Mouse (Mus musculus): Measurements from ENCODE around the gene Rtbdn. TPM values are rescaled to one million over a fixed set of nuclear protein-coding genes. Genes with fewer than 3 reads are reported as not detected.

Gene Rtbdn
- polyA plus RNA-seq, 1 experiment = 0.05 TPM

DNA sequence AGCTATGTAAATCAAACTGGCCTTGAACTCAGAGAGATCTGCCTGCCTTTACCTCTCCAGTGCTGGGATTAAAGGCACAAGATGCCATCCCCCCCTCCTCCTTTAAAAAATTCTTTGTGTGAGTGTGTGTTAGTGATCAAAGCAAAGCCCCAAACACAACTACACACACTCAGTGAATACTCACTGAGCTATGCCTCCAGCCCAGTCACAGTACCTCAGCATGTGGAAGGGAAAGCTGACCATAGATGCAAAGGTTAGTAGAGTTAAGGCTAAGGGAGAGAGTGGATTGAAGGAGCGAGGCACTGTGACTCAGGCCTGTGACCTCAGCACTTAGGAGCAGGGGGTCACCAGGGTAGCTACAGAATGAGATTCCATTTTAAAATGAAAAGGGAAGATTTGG is 26.3 kb downstream of the Rtbdn start:
- no peak overlapping the region for H3K4me3 ChIP-seq (ENCODE audit: insufficient read depth, poor library complexity, severe bottlenecking)
- TF ChIP-seq MYOD1 (IDR thresholded peaks at IDR 0.05; ENCODE audit: control insufficient read depth, insufficient read length, low read depth) (no peak), CEBPB (IDR thresholded peaks at IDR 0.05; ENCODE audit: low read depth) (no peak), USF1 (IDR thresholded peaks at IDR 0.05; ENCODE audit: low read depth) (no peak), MAX (IDR thresholded peaks at IDR 0.05) (no peak), CTCF (IDR thresholded peaks at IDR 0.05; ENCODE audit: control insufficient read depth, insufficient read depth, insufficient read length) (no peak), FOSL1 (IDR thresholded peaks at IDR 0.05; ENCODE audit: insufficient read depth, low read length, poor library complexity, severe bottlenecking) (no peak), MYOG (IDR thresholded peaks at IDR 0.05; ENCODE audit: control insufficient read depth, extremely low read depth, insufficient read length) (no peak)
- peaks cover 30% of the 10 kb centered on the region for H3K36me3 ChIP-seq (ENCODE audit: control insufficient read depth, insufficient read depth)
- peaks cover 60% of the 10 kb centered on the region for H3K79me2 ChIP-seq (ENCODE audit: control insufficient read depth, insufficient read depth)
- peaks cover 28% of the 10 kb centered on the region for H3K79me3 ChIP-seq (ENCODE audit: low read depth)
- H3K27me3 ChIP-seq (ENCODE audit: control insufficient read depth, insufficient read depth, insufficient read length) = no peaks in the 10 kb centered on the region
- H3ac ChIP-seq (ENCODE audit: control insufficient read depth, insufficient read length, low read depth) = no peak overlapping the region

DNA sequence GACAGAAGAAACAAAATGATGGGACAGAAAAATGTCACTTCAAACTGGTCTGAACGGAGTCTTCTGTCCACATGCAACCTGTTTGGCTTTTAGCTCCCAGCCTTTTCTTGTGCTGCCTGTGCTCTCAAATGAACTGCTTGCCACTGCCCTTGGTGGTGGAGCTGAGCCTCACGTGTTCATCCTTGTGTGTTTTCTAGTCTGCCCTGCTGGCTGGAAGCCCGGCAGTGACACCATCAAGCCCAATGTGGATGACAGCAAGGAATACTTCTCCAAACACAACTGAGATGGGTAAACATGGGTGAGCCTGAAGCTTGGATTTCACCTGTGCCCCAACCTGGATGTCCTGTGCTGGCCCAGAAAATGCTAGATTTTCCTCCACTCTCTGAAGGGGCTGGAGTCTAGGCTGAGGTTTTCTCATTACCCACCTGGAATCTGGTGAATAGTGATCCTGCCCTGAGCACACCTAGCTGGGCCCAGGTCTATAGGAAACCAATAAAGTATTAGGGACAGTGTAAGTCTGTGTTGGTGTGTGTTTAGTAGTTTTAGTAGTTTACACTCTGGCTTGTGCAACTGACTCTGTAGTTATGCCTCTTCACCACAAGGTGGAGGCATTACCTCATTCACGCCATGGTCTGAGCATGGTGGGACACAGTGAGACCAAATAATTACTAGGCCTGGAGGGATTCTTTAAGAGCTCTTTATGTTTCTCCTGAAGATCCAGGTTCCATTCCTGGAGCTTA is 27.2 kb downstream of the Rtbdn start:
- TF ChIP-seq MAX (IDR thresholded peaks at IDR 0.05) = no peak
- no peak overlapping the region for H3ac ChIP-seq (ENCODE audit: control insufficient read depth, insufficient read length, low read depth)

DNA sequence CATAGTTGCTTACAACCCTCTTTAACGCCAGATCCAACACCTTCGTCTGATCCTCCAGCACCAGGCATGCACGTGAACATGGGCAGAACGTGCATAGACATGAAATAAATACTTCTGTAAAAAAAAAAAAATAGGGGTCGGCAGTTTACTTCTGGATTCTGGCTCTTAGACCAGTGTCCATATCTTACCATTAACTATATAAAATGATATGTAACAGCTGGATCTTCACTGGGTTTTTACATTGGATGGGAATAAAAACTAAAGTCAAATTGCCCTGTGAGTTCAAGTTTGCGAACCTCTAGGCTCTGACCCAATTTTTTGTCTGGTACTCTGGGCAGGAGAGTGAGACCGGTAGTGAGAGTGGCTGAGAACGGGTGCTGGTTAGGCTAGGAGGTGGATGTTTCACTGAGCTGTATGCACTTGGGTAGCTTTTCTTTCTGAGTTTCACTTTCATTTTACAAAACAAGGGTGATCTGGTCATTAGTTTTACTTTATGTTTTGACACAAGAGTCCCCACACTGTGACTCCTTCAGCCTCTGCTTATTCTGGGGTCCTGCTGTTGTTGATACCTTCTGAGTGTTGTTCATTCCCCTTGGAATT is 27.9 kb downstream of the Rtbdn start:
- H3K4me3 ChIP-seq (ENCODE audit: insufficient read depth, poor library complexity, severe bottlenecking) = no peak overlapping the region
- H3K36me3 ChIP-seq (ENCODE audit: control insufficient read depth, insufficient read depth) = peaks cover 30% of the 10 kb centered on the region
- H3K79me3 ChIP-seq (ENCODE audit: low read depth) = peaks cover 31% of the 10 kb centered on the region
- peaks cover 57% of the 10 kb centered on the region for H3K79me2 ChIP-seq (ENCODE audit: control insufficient read depth, insufficient read depth)
- TF ChIP-seq MYOG (IDR thresholded peaks at IDR 0.05; ENCODE audit: control insufficient read depth, extremely low read depth, insufficient read length) (no peak), FOSL1 (IDR thresholded peaks at IDR 0.05; ENCODE audit: insufficient read depth, low read length, poor library complexity, severe bottlenecking) (no peak), CTCF (IDR thresholded peaks at IDR 0.05; ENCODE audit: control insufficient read depth, insufficient read depth, insufficient read length) (no peak), MAX (IDR thresholded peaks at IDR 0.05) (no peak), USF1 (IDR thresholded peaks at IDR 0.05; ENCODE audit: low read depth) (no peak), CEBPB (IDR thresholded peaks at IDR 0.05; ENCODE audit: low read depth) (no peak), MYOD1 (IDR thresholded peaks at IDR 0.05; ENCODE audit: control insufficient read depth, insufficient read length, low read depth) (no peak)
- H3K27me3 ChIP-seq (ENCODE audit: control insufficient read depth, insufficient read depth, insufficient read length) = no peaks in the 10 kb centered on the region
- H3ac ChIP-seq (ENCODE audit: control insufficient read depth, insufficient read length, low read depth) = peak overlapping the region; percentile 8

More for the DNA sequence above, 27.2 kb downstream of the Rtbdn start:
- H3K27me3 ChIP-seq (ENCODE audit: control insufficient read depth, insufficient read depth, insufficient read length) = no peaks in the 10 kb centered on the region
- H3K4me3 ChIP-seq (ENCODE audit: insufficient read depth, poor library complexity, severe bottlenecking) = no peak overlapping the region
- peaks cover 62% of the 10 kb centered on the region for H3K79me2 ChIP-seq (ENCODE audit: control insufficient read depth, insufficient read depth)
- peaks cover 30% of the 10 kb centered on the region for H3K36me3 ChIP-seq (ENCODE audit: control insufficient read depth, insufficient read depth)
- H3K79me3 ChIP-seq (ENCODE audit: low read depth) = peaks cover 31% of the 10 kb centered on the region

DNA sequence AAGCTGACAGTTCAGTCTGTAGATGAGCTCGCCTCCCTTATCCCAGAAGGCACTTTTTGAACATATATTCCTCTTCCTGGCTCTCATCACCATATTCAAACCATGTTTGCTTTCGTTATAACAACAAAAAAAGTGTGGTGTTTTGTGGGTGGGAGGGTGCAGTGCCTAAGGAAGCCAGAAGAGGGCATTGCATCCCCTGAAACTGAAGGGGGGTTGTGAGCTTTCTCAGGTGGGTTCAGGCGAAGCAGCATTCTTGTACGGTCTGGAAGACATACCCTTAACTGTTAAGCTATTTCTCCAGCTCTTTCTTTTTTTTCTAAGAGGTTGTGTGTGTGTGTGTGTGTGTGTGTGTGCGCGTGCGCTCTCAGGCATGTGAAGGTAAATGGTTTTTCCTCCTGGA is 28.6 kb downstream of the Rtbdn start:
- Histone ChIP-seq H3ac (ENCODE audit: control insufficient read depth, insufficient read length, low read depth) (no peak overlapping the region), H3K79me2 (ENCODE audit: control insufficient read depth, insufficient read depth) (peaks cover 49% of the 10 kb centered on the region), H3K27me3 (ENCODE audit: control insufficient read depth, insufficient read depth, insufficient read length) (no peaks in the 10 kb centered on the region), H3K4me3 (ENCODE audit: insufficient read depth, poor library complexity, severe bottlenecking) (no peak overlapping the region), H3K36me3 (ENCODE audit: control insufficient read depth, insufficient read depth) (peaks cover 30% of the 10 kb centered on the region), H3K79me3 (ENCODE audit: low read depth) (peaks cover 23% of the 10 kb centered on the region)
- TF ChIP-seq MYOD1 (IDR thresholded peaks at IDR 0.05; ENCODE audit: control insufficient read depth, insufficient read length, low read depth) (no peak), CEBPB (IDR thresholded peaks at IDR 0.05; ENCODE audit: low read depth) (no peak), CTCF (IDR thresholded peaks at IDR 0.05; ENCODE audit: control insufficient read depth, insufficient read depth, insufficient read length) (peak; percentile 60)

DNA sequence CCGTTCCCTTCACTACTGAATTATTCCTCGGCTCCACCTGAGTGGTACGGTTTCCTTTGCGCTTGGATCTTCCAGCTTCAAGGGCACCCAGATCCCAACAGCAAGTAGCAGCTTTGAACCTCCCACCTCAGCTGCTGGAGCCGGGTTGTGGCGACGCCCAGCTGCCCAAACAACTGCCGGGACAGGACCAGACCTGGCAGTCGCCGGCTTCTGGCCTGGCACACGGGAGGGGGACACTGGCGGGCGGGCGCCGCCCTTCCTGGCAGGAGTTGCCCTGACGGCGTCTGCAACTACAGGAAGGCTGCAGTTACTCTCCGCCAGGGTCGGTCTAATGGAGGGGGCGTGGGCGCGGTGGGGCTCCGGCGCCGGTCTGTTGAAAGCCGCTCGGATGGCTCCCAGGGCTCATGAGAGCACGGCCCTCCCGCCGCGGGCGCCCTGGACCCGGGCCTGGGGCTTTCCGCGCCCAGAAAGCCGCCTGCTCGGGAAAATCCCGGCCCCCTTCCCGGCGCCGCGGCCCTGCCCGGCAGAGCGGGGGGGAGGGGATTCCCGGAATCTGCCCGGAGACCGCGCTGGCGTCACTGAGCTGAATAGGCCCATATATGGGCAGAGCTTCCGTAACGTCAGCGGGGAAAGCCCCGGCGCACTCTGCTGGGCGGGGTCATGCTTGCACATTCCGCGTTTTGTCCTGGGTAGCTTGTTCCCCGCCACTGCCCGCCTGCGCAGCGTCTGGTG is 29.4 kb downstream of the Rtbdn start:
- Histone ChIP-seq H3K36me3 (ENCODE audit: control insufficient read depth, insufficient read depth) (peaks cover 23% of the 10 kb centered on the region), H3K79me2 (ENCODE audit: control insufficient read depth, insufficient read depth) (peaks cover 41% of the 10 kb centered on the region), H3K4me3 (ENCODE audit: insufficient read depth, poor library complexity, severe bottlenecking) (peak overlapping the region; percentile 84), H3K27me3 (ENCODE audit: control insufficient read depth, insufficient read depth, insufficient read length) (no peaks in the 10 kb centered on the region), H3ac (ENCODE audit: control insufficient read depth, insufficient read length, low read depth) (peak overlapping the region; percentile 77), H3K79me3 (ENCODE audit: low read depth) (peaks cover 17% of the 10 kb centered on the region)
- TF ChIP-seq MYOG (IDR thresholded peaks at IDR 0.05; ENCODE audit: control insufficient read depth, extremely low read depth, insufficient read length) (no peak), MYOD1 (IDR thresholded peaks at IDR 0.05; ENCODE audit: control insufficient read depth, insufficient read length, low read depth) (no peak), CTCF (IDR thresholded peaks at IDR 0.05; ENCODE audit: control insufficient read depth, insufficient read depth, insufficient read length) (peak; percentile 9)

Data from C2C12 (cell line).